Mouse (Mus musculus): Measurements from ENCODE around the gene Scn1b. TPM values are rescaled to one million over a fixed set of nuclear protein-coding genes. Genes with fewer than 3 reads are reported as not detected.

Gene Scn1b
- polyA plus RNA-seq, 1 experiment = not detected

GRCm38 (mm10) chr7:31114646-31115045 lies 12.2 kb downstream of the Scn1b start:
- TF ChIP-seq CTCF (IDR thresholded peaks at IDR 0.05; ENCODE audit: insufficient read depth, low read depth, low read length) (0 out of 2 replicates have a peak, but pooled peaks have one; percentile 20), POLR2A (IDR thresholded peaks at IDR 0.05; ENCODE audit: insufficient read depth, low read depth, low read length) (no peak)

GRCm38 (mm10) chr7:31113800-31114199 lies 13.0 kb downstream of the Scn1b start:
- no peak overlapping the region for H3K27ac ChIP-seq (ENCODE audit: insufficient read depth, low read depth, low read length)
- no peak for TF ChIP-seq CTCF (IDR thresholded peaks at IDR 0.05; ENCODE audit: insufficient read depth, low read depth, low read length)
- TF ChIP-seq POLR2A (IDR thresholded peaks at IDR 0.05; ENCODE audit: insufficient read depth, low read depth, low read length) = no peak
- H3K4me1 ChIP-seq (ENCODE audit: control insufficient read depth, insufficient read depth, low read length) = peaks cover 11% of the 10 kb centered on the region
- no peak overlapping the region for H3K4me3 ChIP-seq (ENCODE audit: insufficient read depth, low read depth, low read length)
- WGBS = over 99% methylated on average over 6 of the region's 6 CpGs

More at GRCm38 (mm10) chr7:31114646-31115045, 12.2 kb downstream of the Scn1b start:
- no peak overlapping the region for H3K27ac ChIP-seq (ENCODE audit: insufficient read depth, low read depth, low read length)
- peaks cover 11% of the 10 kb centered on the region for H3K4me1 ChIP-seq (ENCODE audit: control insufficient read depth, insufficient read depth, low read length)
- H3K4me3 ChIP-seq (ENCODE audit: insufficient read depth, low read depth, low read length) = no peak overlapping the region
- WGBS = 83% methylated on average over 10 of the region's 10 CpGs

- no peak for TF ChIP-seq CTCF (IDR thresholded peaks at IDR 0.05; ENCODE audit: insufficient read depth, low read depth, low read length)
- no peak for TF ChIP-seq POLR2A (IDR thresholded peaks at IDR 0.05; ENCODE audit: insufficient read depth, low read depth, low read length)
Observed at GRCm38 (mm10) chr7:31112036-31112435, 14.8 kb downstream of the Scn1b start.

GRCm38 (mm10) chr7:31110861-31111385 lies 15.9 kb downstream of the Scn1b start:
- Histone ChIP-seq H3K27ac (ENCODE audit: insufficient read depth, low read depth, low read length) (no peak overlapping the region), H3K4me3 (ENCODE audit: insufficient read depth, low read depth, low read length) (no peak overlapping the region), H3K4me1 (ENCODE audit: control insufficient read depth, insufficient read depth, low read length) (peaks cover 7% of the 10 kb centered on the region)
- TF ChIP-seq POLR2A (IDR thresholded peaks at IDR 0.05; ENCODE audit: insufficient read depth, low read depth, low read length) = no peak
- TF ChIP-seq CTCF (IDR thresholded peaks at IDR 0.05; ENCODE audit: insufficient read depth, low read depth, low read length) = no peak
- WGBS = 89% methylated on average over 15 of the region's 15 CpGs

More at GRCm38 (mm10) chr7:31112036-31112435, 14.8 kb downstream of the Scn1b start:
- Histone ChIP-seq H3K4me3 (ENCODE audit: insufficient read depth, low read depth, low read length) (no peak overlapping the region), H3K27ac (ENCODE audit: insufficient read depth, low read depth, low read length) (no peak overlapping the region), H3K4me1 (ENCODE audit: control insufficient read depth, insufficient read depth, low read length) (peaks cover 7% of the 10 kb centered on the region)
- 59% methylated on average over 4 of the region's 4 CpGs for WGBS

GRCm38 (mm10) chr7:31109796-31110195 lies 17.0 kb downstream of the Scn1b start:
- H3K27ac ChIP-seq (ENCODE audit: insufficient read depth, low read depth, low read length) = no peak overlapping the region
- WGBS = 88% methylated on average over 5 of the region's 5 CpGs
- no peak overlapping the region for H3K4me3 ChIP-seq (ENCODE audit: insufficient read depth, low read depth, low read length)
- H3K4me1 ChIP-seq (ENCODE audit: control insufficient read depth, insufficient read depth, low read length) = peaks cover 4% of the 10 kb centered on the region; the same call in 1 of the 2 replicates
- TF ChIP-seq CTCF (IDR thresholded peaks at IDR 0.05; ENCODE audit: insufficient read depth, low read depth, low read length) = no peak
- TF ChIP-seq POLR2A (IDR thresholded peaks at IDR 0.05; ENCODE audit: insufficient read depth, low read depth, low read length) = no peak

GRCm38 (mm10) chr7:31109091-31109490 lies 17.7 kb downstream of the Scn1b start:
- WGBS = 40% methylated on average over 7 of the region's 7 CpGs
- Histone ChIP-seq H3K4me3 (ENCODE audit: insufficient read depth, low read depth, low read length) (no peak overlapping the region), H3K27ac (ENCODE audit: insufficient read depth, low read depth, low read length) (no peak overlapping the region), H3K4me1 (ENCODE audit: control insufficient read depth, insufficient read depth, low read length) (peaks cover 4% of the 10 kb centered on the region; the same call in 1 of the 2 replicates)
- TF ChIP-seq POLR2A (IDR thresholded peaks at IDR 0.05; ENCODE audit: insufficient read depth, low read depth, low read length) (no peak), CTCF (IDR thresholded peaks at IDR 0.05; ENCODE audit: insufficient read depth, low read depth, low read length) (no peak)

GRCm38 (mm10) chr7:31107781-31108180 lies 19.0 kb downstream of the Scn1b start:
- H3K4me1 ChIP-seq (ENCODE audit: control insufficient read depth, insufficient read depth, low read length) = peaks cover 4% of the 10 kb centered on the region; the same call in 1 of the 2 replicates
- TF ChIP-seq POLR2A (IDR thresholded peaks at IDR 0.05; ENCODE audit: insufficient read depth, low read depth, low read length) (no peak), CTCF (IDR thresholded peaks at IDR 0.05; ENCODE audit: insufficient read depth, low read depth, low read length) (no peak)
- no peak overlapping the region for H3K27ac ChIP-seq (ENCODE audit: insufficient read depth, low read depth, low read length)
- no peak overlapping the region for H3K4me3 ChIP-seq (ENCODE audit: insufficient read depth, low read depth, low read length)
- 91% methylated on average over 11 of the region's 11 CpGs for WGBS

DNA sequence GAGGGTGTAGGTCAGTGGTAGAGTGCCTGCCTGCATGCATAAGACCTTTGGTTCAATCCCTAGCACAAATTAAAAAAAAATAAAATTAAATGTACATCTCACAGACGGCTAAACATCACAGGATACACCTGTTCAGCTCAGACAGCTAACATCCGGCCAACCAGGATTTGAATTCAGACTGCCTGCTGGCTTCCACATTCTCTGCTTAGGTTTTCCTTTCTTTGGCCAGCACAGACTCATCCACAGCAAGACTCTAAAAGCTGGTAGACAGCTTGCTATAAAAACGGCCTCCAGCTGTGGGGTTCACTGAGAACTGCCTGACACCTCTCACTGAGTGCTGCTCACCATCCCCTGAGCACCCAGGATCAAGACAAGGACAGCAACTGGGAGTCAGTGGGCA lies 20.6 kb downstream of the Scn1b start:
- Histone ChIP-seq H3K27ac (ENCODE audit: insufficient read depth, low read depth, low read length) (no peak overlapping the region), H3K4me1 (ENCODE audit: control insufficient read depth, insufficient read depth, low read length) (peaks cover 4% of the 10 kb centered on the region; the same call in 1 of the 2 replicates), H3K4me3 (ENCODE audit: insufficient read depth, low read depth, low read length) (no peak overlapping the region)
- 70% methylated on average over 3 of the region's 3 CpGs for WGBS
- no peak for TF ChIP-seq CTCF (IDR thresholded peaks at IDR 0.05; ENCODE audit: insufficient read depth, low read depth, low read length)
- no peak for TF ChIP-seq POLR2A (IDR thresholded peaks at IDR 0.05; ENCODE audit: insufficient read depth, low read depth, low read length)

DNA sequence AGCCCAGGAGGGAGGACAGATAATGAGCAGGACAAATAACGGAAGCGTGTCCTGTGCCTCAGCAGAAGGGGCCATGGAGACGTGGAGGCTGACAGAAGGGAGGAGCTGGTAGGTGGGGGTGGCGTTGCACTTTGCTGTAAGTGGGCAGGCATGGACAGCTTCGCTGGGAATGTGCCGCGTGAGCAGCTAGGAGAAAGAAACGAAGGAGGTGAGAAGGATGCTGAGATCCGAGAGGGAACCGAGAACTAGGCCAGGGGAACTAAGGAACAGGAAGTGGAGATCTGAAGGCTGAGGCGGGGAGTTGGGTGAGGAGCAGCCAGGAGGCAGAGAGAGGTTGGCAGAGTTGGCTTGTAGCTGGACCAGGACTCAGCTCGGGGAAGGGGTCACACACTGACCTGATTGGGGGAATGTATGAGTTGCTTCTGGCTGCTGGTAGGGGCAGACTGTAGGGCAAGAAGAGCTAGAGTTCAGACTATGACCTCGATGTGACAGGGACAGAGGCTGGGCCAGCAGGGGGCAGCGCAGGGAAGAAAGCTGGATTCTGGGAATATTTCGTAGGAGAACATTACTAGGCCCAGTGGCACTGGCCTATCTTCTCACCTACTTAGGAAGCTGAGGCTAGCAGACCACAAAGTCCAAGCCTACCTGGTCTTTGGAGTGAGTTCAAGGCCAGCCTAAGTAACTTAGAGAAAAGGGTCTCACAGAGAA lies 21.6 kb downstream of the Scn1b start:
- H3K4me1 ChIP-seq (ENCODE audit: control insufficient read depth, insufficient read depth, low read length) = peaks cover 6% of the 10 kb centered on the region; the same call in 1 of the 2 replicates
- WGBS = 43% methylated on average over 15 of the region's 15 CpGs
- TF ChIP-seq POLR2A (IDR thresholded peaks at IDR 0.05; ENCODE audit: insufficient read depth, low read depth, low read length) (no peak), CTCF (IDR thresholded peaks at IDR 0.05; ENCODE audit: insufficient read depth, low read depth, low read length) (peak; percentile 38; the same call in 1 of the 2 replicates)

More for the DNA sequence above, 21.6 kb downstream of the Scn1b start:
- no peak overlapping the region for H3K27ac ChIP-seq (ENCODE audit: insufficient read depth, low read depth, low read length)
- no peak overlapping the region for H3K4me3 ChIP-seq (ENCODE audit: insufficient read depth, low read depth, low read length)

Measured in olfactory bulb, adult 2 months (tissue).